Mouse (Mus musculus) bone marrow macrophage, adult 2 months (primary cell): ENCODE data around the gene Antxr1.

Source experiments
- CTCF ChIP-seq: IDR thresholded peaks from 2 replicates; pipeline ENCODE4 v1.5.1; 2012; ENCODE audit warnings: low read depth, mild to moderate bottlenecking, low read length, moderate library complexity
- POLR2A ChIP-seq: IDR thresholded peaks from 2 replicates; pipeline ENCODE4 v1.6.1; 2012; ENCODE audit warnings: mild to moderate bottlenecking, low read depth, low read length, borderline replicate concordance

DNA sequence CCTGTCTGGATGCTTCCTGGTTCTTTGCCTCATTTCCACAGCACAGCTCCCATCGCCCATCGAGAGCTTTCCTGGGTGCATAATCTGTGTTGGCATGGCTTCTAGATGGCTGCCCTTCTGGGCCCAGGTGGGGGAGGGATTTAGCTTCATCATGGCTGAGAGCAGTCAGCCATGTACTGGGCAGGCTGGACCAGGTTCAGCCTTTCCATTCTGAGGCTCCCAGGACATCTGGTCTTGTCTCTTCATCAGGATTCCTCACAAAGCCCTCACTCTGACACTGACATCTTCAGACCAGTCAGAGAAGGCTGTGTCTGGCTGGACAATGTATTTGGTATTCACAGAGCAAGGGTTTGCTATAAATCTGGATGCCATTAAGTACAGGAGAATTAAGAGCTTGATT is 219.6 kb downstream of the Antxr1 start:
- TF ChIP-seq POLR2A (no peak), CTCF (no peak)
